Mouse (Mus musculus) CH12.LX (cell line): ENCODE measurements around the gene Ccn5. TPM values are rescaled to one million over a fixed set of nuclear protein-coding genes. Genes with fewer than 3 reads are reported as not detected.

Experiments used
- DNase-seq: peaks from one replicate; pipeline ENCODE4 v3.0.0-alpha.2; 2013; ENCODE audit errors: extremely low read depth
- H3K27ac ChIP-seq: 2 replicates; pipeline ENCODE4 v1.5.1; 2012; ENCODE audit warnings: low read depth, mild to moderate bottlenecking, control low read depth, moderate library complexity; ENCODE audit not compliant: insufficient read depth
- H3K27me3 ChIP-seq: replicated peaks from 2 replicates; pipeline ENCODE3; 2012; ENCODE audit warnings: inconsistent platforms
- H3K36me3 ChIP-seq, 2 experiments: replicated peaks in 1 of 2; 2 replicates each; pipeline versions ENCODE3 to v1.6.1; 2012; ENCODE audit warnings: inconsistent platforms in 1 of 2, low read length in 1 of 2, mild to moderate bottlenecking in 1 of 2, mixed read lengths in 1 of 2, moderate library complexity in 1 of 2; ENCODE audit not compliant: control insufficient read depth in 1 of 2, insufficient read depth in 1 of 2
- H3K4me1 ChIP-seq, 2 experiments: 2 replicates each; pipeline ENCODE4 v1.6.1; 2012; ENCODE audit warnings: inconsistent platforms in 1 of 2, moderate library complexity in 1 of 2; ENCODE audit not compliant: insufficient read depth in 2 of 2, control insufficient read depth in 1 of 2
- H3K4me2 ChIP-seq: 2 replicates; pipeline ENCODE4 v1.6.1; 2012; ENCODE audit warnings: low read depth, mild to moderate bottlenecking, control low read depth; ENCODE audit not compliant: poor library complexity, insufficient read depth, severe bottlenecking
- H3K4me3 ChIP-seq, 3 experiments: fragments of 150-350 bp in 1 of 3; sonication (generic) in 1 of 3; replicated peaks in 1 of 3; 2 replicates each; pipeline versions ENCODE3 to v1.5.1; 2011 to 2012; ENCODE audit warnings: low read depth in 2 of 3, low read length in 2 of 3, mild to moderate bottlenecking in 2 of 3, moderate library complexity in 2 of 3, control low read depth in 1 of 3, improper control_type of control experiment in 1 of 3, inconsistent platforms in 1 of 3, mixed read lengths in 1 of 3; ENCODE audit not compliant: poor library complexity in 1 of 3
- H3K79me2 ChIP-seq: replicated peaks from 2 replicates; pipeline ENCODE4 v1.6.1; 2012; ENCODE audit warnings: mild to moderate bottlenecking, moderate library complexity; ENCODE audit not compliant: control insufficient read depth, poor library complexity, insufficient read depth, severe bottlenecking; ENCODE audit errors: extremely low read depth
- H3K9ac ChIP-seq: 2 replicates; pipeline ENCODE4 v1.6.1; 2012; ENCODE audit warnings: low read depth, mild to moderate bottlenecking, control low read depth, moderate library complexity; ENCODE audit not compliant: insufficient read depth
- H3K9me3 ChIP-seq: replicated peaks from 2 replicates; pipeline ENCODE3; 2012; ENCODE audit warnings: low read length, inconsistent platforms, mixed read lengths
- CHD1 ChIP-seq: IDR thresholded peaks from 2 replicates; pipeline ENCODE4 v1.6.1; 2012; ENCODE audit warnings: low read depth, low read length, improper control_type of control experiment, inconsistent platforms
- EP300 ChIP-seq: IDR thresholded peaks from 2 replicates; pipeline ENCODE4 v1.6.1; 2011; ENCODE audit warnings: low read length, improper control_type of control experiment
- GABPA ChIP-seq: IDR thresholded peaks from 2 replicates; pipeline ENCODE4 v1.6.1; 2012; ENCODE audit warnings: low read depth, low read length, improper control_type of control experiment, inconsistent platforms; ENCODE audit not compliant: insufficient replicate concordance
- KAT2A ChIP-seq: IDR thresholded peaks from 2 replicates; pipeline ENCODE4 v1.6.1; 2012; ENCODE audit warnings: low read length, improper control_type of control experiment, inconsistent platforms; ENCODE audit not compliant: insufficient replicate concordance
- MAX ChIP-seq: IDR thresholded peaks from 2 replicates; pipeline ENCODE4 v1.6.1; 2011; ENCODE audit warnings: low read length, improper control_type of control experiment
- MAZ ChIP-seq: IDR thresholded peaks from 2 replicates; pipeline ENCODE4 v1.6.1; 2012; ENCODE audit warnings: low read depth, mild to moderate bottlenecking, inconsistent platforms, low read length, improper control_type of control experiment, moderate library complexity
- MXI1 ChIP-seq: IDR thresholded peaks from 2 replicates; pipeline ENCODE4 v1.6.1; 2011; ENCODE audit warnings: mild to moderate bottlenecking, low read depth, low read length, improper control_type of control experiment
- NELFE ChIP-seq: IDR thresholded peaks from 2 replicates; pipeline ENCODE4 v1.6.1; 2011; ENCODE audit warnings: low read depth, low read length, improper control_type of control experiment
- NRF1 ChIP-seq: IDR thresholded peaks from 2 replicates; pipeline ENCODE4 v1.6.1; 2014; ENCODE audit warnings: low read depth, mild to moderate bottlenecking, inconsistent platforms, low read length, improper control_type of control experiment, moderate library complexity
- POLR2AphosphoS2 ChIP-seq: IDR thresholded peaks from 2 replicates; pipeline ENCODE4 v1.6.1; 2011; ENCODE audit warnings: low read depth, low read length, improper control_type of control experiment
- SIN3A ChIP-seq: IDR thresholded peaks from 2 replicates; pipeline ENCODE4 v1.6.1; 2012; ENCODE audit warnings: low read length, improper control_type of control experiment, inconsistent platforms
- SMC3 ChIP-seq: IDR thresholded peaks from 2 replicates; pipeline ENCODE4 v1.6.1; 2011; ENCODE audit warnings: low read depth, low read length, improper control_type of control experiment
- TBP ChIP-seq: conservative IDR thresholded peaks from 2 replicates; pipeline ENCODE4 v1.6.1; 2011; ENCODE audit warnings: low read depth, low read length, improper control_type of control experiment
- ZC3H11A ChIP-seq: IDR thresholded peaks from 2 replicates; pipeline ENCODE4 v1.6.1; 2012; ENCODE audit warnings: low read depth, mild to moderate bottlenecking, inconsistent platforms, low read length, improper control_type of control experiment
- ZKSCAN1 ChIP-seq: IDR thresholded peaks from 2 replicates; pipeline ENCODE4 v1.6.1; 2012; ENCODE audit warnings: low read depth, inconsistent platforms, low read length, improper control_type of control experiment, borderline replicate concordance
- dilution Hi-C: fragments of 300-500 bp; cut with MboI; formaldehyde crosslinking; loops from 2 replicates; pipeline ENCODE4 v1.14.3; 2020; ENCODE audit warnings: low sequenced_read_pairs; ENCODE audit not compliant: extremely low pct_unique_long_range_greater_than_20kb, extremely low pct_ligation_motif_present
- in situ Hi-C: fragments of 300-500 bp; cut with MboI; formaldehyde crosslinking; loops from 3 replicates; pipeline ENCODE4 v1.14.3; 2019; ENCODE audit warnings: low sequenced_read_pairs, low pct_ligation_motif_present, low pct_unique_long_range_greater_than_20kb, mixed read lengths
- polyA plus RNA-seq: library from polyadenylated mRNA; unstranded; fragments of >175 nt; gene quantifications from 2 replicates; pipeline ENCODE4 v1.2.1, GENCODE M21; 2012; ENCODE audit warnings: low read depth; ENCODE audit not compliant: insufficient read length
- total RNA-seq, 2 experiments: library from RNA; depleted of rRNA; stranded (reverse); fragments of 300-350 nt in 1 of 2; fragments of >200 nt in 1 of 2; gene quantifications; 2 replicates each; pipeline ENCODE4 v1.2.3; 2012 to 2014

Ccn5 gene
- total and polyA plus RNA-seq, 3 experiments, result not detected

GRCm38 (mm10) chr2:163871266-163871665, 50.6 kb downstream of the Ccn5 start:
- no peak for DNase-seq
- dilution Hi-C loops, result no loop called here
- Histone ChIP-seq H3K4me3 (no peak overlapping the region), H3K27ac (no peak overlapping the region), H3K4me2 (no peak overlapping the region), H3K79me2 (no peaks in the 10 kb centered on the region), H3K4me1 (0 out of 4 replicates have a peak, but pooled peaks cover 0 to 2% of the 10 kb centered on the region in 2 experiments), H3K9me3 (no peaks in the 10 kb centered on the region), H3K9ac (no peak overlapping the region), H3K36me3 (no peaks in the 10 kb centered on the region), H3K27me3 (peaks cover 92% of the 10 kb centered on the region)
- TF ChIP-seq MXI1 (peak; percentile 61; the same call in 1 of the 2 replicates), KAT2A (no peak)
- in situ Hi-C loops, result loop anchor here (25.0 kb wide), 1 partner anchor 91 kb away; no protein-coding TSS in a partner anchor

GRCm38 (mm10) chr2:163871906-163872305, 51.2 kb downstream of the Ccn5 start:
- peaks cover 92% of the 10 kb centered on the region for H3K27me3 ChIP-seq
- H3K4me2 ChIP-seq, result no peak overlapping the region
- in situ Hi-C loops, result loop anchor here (25.0 kb wide), 1 partner anchor 90 kb away; no protein-coding TSS in a partner anchor
- H3K4me1 ChIP-seq, result 0 out of 4 replicates have a peak, but pooled peaks cover 0 to 2% of the 10 kb centered on the region in 2 experiments
- H3K4me3 ChIP-seq, result no peak overlapping the region
- no peak overlapping the region for H3K9ac ChIP-seq
- dilution Hi-C loops, result no loop called here
- no peaks in the 10 kb centered on the region for H3K9me3 ChIP-seq
- no peaks in the 10 kb centered on the region for H3K79me2 ChIP-seq
- DNase-seq, result no peak
- H3K27ac ChIP-seq, result no peak overlapping the region
- TF ChIP-seq EP300 (no peak), ZKSCAN1 (no peak), NELFE (no peak), GABPA (no peak), SIN3A (no peak), SMC3 (no peak)
- H3K36me3 ChIP-seq, result no peaks in the 10 kb centered on the region

GRCm38 (mm10) chr2:163874877-163875276, 54.2 kb downstream of the Ccn5 start:
- no peak overlapping the region for H3K27ac ChIP-seq
- no peaks in the 10 kb centered on the region for H3K36me3 ChIP-seq
- H3K4me1 ChIP-seq, result 0 out of 4 replicates have a peak, but pooled peaks cover 0 to 1% of the 10 kb centered on the region in 2 experiments
- H3K79me2 ChIP-seq, result no peaks in the 10 kb centered on the region
- H3K9ac ChIP-seq, result no peak overlapping the region
- DNase-seq, result no peak
- H3K9me3 ChIP-seq, result no peaks in the 10 kb centered on the region
- no peak overlapping the region for H3K4me2 ChIP-seq
- TF ChIP-seq POLR2AphosphoS2 (no peak), MAZ (no peak), MAX (no peak), CHD1 (no peak), NRF1 (no peak), SMC3 (no peak), ZC3H11A (no peak), TBP (no peak)
- H3K4me3 ChIP-seq, result no peak overlapping the region
- in situ Hi-C loops (loop anchor here (25.0 kb wide), 1 partner anchor 87 kb away; no protein-coding TSS in a partner anchor), dilution Hi-C loops (no loop called here)
- peaks cover 97% of the 10 kb centered on the region for H3K27me3 ChIP-seq
